Mouse (Mus musculus): Measurements from ENCODE around the gene Pld1. TPM values are rescaled to one million over a fixed set of nuclear protein-coding genes. Genes with fewer than 3 reads are reported as not detected.

Gene Pld1
- 10 to 100 TPM; 16.0 to 19.2 TPM for total RNA-seq (2021)
- long read RNA-seq, experiment 1, partial matches to known transcripts, result 1 of 1 reads
- long read RNA-seq, experiment 1, other reads (novel, unspliced or antisense), result 0 of 1 reads
- long read RNA-seq, experiment 2, partial matches to known transcripts, result 2 of 3 reads
- long read RNA-seq, experiment 2, other reads (novel, unspliced or antisense), result 1 of 3 reads

GRCm38 (mm10) chr3:27938381-27939323 lies at the start of gene Pld1:
TSS of gene Pld1 (plus strand) at chr3:27938695.
- peak; percentile 91 for DNase-seq
- intact Hi-C loops (cut with DNase I), result loop anchor here (1.0 to 5.0 kb wide), 4 partner anchors 44 to 228 kb away; no protein-coding TSS in a partner anchor

DNA sequence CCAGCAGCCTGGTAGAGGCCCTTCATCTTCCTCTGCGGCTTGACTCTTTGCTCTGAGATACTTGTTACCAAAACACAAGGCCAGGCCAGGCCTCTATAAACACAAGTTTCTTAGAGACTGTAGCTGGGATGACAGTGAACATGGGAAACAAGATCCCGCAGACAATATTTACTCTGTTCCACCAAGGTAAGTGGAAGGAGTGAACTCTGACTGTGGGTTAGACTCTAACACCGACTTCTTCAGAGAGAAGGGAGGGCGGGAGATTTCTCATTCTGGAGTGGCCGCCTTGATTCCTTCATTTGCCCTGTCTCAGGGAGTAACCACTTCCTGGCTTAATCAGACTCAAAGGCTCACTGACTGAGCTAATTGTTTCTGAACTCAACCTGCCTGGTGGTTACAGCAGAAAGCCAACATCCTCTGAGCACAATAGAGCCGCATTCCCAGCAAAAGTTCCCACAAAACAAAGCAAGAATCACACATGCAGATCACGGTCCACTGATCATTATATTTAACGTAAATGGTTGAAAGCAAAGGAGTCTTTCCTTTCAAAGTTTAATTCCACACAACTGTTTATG lies 42.1 kb upstream of the Pld1 start, which contains the start of gene Tmem212:
Tmem212 (minus strand) TSS at position 51 of the 575 bp plus-strand sequence.
- DNase-seq, result no peak
- intact Hi-C loops (cut with DNase I), result no loop called here

DNA sequence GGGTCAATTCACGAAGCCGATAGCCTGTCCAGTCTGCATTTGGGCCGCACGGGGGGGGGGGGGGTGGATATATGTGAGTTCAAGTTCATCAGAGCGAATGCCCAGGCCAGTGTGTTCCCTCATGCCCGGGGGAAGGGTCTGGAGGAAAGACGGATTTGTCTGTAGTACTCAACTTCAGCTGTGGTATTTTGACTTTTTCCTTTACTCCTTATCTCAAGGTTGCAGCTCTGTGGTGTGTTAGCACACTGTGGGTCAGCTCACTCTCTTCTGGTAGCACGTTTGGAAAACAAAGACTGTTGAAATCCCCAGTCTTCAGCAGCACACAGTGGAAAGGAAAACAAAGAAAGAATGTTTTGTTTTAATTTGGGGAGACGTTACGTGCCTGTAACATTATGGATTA lies 40.3 kb upstream of the Pld1 start:
- intact Hi-C loops (cut with DNase I), result no loop called here
- no peak for DNase-seq

DNA sequence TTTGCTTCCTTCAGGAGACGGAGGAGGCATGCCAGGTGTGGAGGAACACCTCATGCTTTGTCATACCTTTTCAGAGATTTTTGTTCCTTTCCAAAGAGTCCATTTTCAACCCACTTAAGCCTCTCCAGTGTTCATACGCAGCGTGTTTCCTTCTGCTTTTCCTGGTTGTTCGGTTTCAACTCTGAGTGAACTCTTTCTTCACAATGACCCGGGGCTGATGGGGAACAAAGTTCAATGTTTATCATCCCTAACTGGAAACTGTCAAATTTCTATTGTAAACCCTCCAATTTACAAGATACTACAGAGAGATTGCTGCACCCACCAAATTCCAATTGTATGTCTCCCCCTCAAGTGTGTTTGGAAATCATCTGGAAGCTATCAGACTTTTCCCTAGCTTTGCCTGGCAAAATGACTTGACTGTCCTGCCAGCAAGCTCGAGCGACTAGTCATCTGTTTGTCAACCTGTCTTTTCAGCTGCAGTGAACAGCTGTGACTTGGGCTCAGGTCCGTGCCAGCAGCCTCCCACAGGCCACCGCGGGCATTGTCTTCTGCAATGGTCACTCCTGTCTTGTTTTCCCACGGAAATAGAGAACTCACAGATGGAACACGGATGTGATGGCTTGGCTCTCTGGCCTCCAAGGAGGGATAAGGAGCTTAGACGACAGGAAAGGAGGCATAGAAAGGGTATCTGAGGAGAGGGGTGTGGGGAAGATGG lies 39.3 kb upstream of the Pld1 start:
- intact Hi-C loops (cut with DNase I), result no loop called here
- peak; percentile 73 to 76 for DNase-seq

DNA sequence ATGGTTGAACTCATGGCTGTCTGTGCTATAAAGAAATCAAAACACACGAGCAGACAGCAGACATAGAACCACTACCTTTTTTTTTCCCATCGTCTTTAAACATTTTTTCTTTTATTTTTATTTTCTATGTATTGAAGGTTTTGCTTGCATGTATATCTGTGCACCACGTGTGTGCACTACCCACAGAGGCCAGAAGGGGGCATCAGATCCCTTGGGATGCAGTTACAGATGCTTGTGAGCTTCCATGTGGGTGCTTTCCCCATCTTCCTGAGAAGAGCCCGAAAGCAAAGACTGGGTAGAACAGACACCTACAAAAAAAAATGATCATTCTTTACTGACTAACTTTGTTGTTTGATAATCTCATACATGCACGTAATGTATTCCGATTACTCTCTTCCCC lies 36.6 kb upstream of the Pld1 start:
- intact Hi-C loops (cut with DNase I), result no loop called here
- no peak for DNase-seq

- intact Hi-C loops (cut with DNase I), result no loop called here
- DNase-seq, result peak; percentile 37 to 56
These were observed 33.7 kb upstream of the Pld1 start for GRCm38 (mm10) chr3:27904659-27905330.

- DNase-seq, result no peak
- intact Hi-C loops (cut with DNase I), result no loop called here
These were observed 31.8 kb upstream of the Pld1 start for GRCm38 (mm10) chr3:27906647-27907209.

DNA sequence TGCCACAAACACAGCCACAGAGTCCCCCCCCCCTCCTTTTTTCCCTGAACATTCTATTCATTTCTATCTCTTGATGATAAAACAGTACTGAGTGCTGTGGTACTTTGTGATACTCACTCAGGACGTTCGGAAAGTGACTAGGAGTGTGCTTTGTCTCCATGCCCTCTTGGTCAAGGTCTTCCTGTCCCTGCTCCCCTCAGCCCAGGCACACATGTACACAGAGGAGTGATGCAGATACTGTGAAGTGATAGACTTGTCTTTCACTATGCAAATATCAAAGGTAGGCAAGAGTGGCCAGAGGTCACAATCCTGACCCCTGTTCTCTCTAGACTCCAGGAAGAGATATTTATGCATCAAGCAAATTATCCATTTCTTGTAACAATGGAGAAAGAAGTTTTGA lies 31.2 kb upstream of the Pld1 start:
- no peak for DNase-seq
- intact Hi-C loops (cut with DNase I), result no loop called here

DNA sequence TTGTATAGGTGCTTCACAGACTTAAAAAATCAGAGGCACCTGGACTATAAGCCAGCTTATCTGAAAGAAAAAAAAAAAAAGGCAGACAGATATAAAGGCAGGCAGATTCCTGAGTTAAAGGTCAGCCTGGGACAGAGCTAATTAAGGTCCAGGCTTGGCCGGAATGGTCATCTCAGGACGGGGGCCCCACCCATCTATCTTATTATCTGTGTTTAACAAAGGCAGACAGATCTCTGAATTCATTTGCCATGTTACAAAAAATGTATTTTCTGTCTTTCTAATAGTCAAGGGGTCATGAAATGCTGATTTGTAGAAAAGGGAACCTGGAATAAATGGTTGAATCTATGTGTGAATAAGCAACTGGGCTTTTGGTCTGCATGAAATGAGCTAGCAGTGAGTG lies 30.2 kb upstream of the Pld1 start:
- DNase-seq, result no peak
- intact Hi-C loops (cut with DNase I), result no loop called here

GRCm38 (mm10) chr3:27909016-27909415 lies 29.5 kb upstream of the Pld1 start:
- intact Hi-C loops (cut with DNase I), result no loop called here

DNA sequence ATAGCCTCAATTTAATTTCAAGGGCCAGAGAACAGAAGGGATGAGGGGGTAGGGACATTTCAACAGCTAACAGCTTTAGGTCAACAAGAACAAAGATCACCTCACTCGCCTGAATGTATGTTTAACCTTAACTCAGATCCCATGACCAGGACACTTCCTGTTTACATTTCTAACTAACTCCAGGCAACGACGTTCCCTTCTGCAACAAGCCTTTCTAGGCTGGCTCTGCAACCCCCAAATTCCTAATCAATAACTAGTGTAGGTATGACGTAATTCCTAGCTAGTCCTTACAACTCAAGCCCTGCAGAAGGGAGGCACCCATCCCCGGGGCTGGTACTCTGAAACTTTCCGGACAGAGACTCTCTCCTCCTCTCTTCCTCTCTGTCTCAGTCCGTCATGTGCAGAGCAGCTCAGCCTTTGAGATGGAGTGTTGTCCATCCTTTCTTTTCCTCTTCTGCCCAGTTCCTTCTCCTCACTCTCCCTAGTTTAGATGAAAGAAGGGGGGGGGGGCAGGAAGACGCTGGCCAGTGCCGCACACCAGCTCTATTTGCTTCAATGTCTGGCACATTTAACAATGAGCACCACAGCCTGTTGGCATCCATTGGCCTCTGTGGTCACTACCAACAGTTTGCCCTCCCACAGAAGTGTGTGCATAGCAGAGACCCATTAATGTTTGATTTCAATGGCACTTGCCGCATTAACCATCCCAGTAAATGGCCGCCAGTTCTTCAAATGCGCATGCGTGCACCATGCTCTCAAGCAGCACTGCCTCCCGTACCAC lies 19.6 kb upstream of the Pld1 start:
- intact Hi-C loops (cut with DNase I), result no loop called here
- DNase-seq, result no peak

More at GRCm38 (mm10) chr3:27909016-27909415, 29.5 kb upstream of the Pld1 start:
- no peak for DNase-seq

DNA sequence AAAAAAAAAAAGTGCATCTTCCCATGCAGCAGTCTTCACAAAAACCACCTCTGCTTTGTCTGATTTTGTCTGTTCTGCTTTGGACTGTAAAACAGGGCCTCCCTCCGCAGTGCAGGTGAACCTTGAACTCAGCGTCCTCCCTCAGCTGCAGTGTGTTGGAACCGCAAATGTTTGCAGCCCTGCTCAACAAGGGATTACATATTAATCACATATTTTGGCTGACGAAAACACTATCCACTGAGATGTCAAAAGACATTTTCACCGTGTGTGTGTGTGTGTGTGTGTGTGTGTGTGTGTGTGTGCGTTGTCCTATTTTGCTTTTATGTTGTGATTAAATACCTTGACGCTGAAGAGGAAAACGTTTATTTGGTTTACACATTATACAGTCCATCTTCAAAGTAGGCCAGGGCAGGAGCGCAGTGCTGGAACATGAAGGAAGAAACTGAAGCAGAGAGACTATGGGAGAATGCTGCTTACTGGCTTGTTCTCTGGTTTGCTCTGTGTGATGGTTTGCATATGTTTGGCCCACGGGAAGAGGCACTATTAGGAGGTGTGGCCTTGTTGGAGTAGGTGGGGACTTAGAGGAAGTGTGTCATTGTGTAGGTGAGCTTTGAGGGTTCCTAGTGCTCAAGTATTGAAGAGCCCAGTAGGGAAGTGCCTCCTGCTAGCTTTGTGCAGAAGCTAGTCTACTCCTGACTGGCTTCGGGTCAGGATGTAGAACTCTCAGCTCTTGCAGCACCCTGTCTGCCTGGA lies 17.1 kb upstream of the Pld1 start:
- no peak for DNase-seq
- intact Hi-C loops (cut with DNase I), result no loop called here

- intact Hi-C loops (cut with DNase I), result no loop called here
- DNase-seq, result no peak
These were observed 14.5 kb upstream of the Pld1 start for GRCm38 (mm10) chr3:27924037-27924436.

GRCm38 (mm10) chr3:27929219-27929618 lies 9.3 kb upstream of the Pld1 start:
- DNase-seq, result no peak
- intact Hi-C loops (cut with DNase I), result no loop called here

DNA sequence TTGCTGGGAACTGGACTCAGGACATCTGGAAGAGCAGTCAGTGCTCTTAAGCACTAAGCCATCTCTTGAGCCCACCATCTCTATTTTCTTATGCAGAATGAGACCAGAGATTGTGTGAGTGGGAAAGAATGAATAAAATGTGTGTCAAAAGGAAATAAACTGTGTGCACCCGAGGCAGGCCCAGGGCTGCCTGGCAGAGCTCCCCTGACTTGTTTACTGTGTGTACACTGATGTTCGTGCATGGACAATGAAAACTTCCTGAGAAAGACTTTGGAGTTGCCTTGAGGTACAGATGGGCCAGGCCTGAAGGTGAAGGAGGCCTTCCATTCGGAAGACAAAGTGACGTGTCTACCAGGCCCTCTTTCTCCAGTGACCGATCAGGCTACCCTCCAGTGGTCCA lies 6.1 kb upstream of the Pld1 start:
- intact Hi-C loops (cut with DNase I), result no loop called here
- no peak for DNase-seq

- intact Hi-C loops (cut with DNase I), result loop anchor here (5.0 kb wide), 2 partner anchors 47 to 172 kb away; no protein-coding TSS in a partner anchor
- DNase-seq, result no peak
These were observed 2.9 kb upstream of the Pld1 start for GRCm38 (mm10) chr3:27935644-27936043.

- intact Hi-C loops (cut with DNase I), result loop anchor here (5.0 kb wide), 2 partner anchors 46 to 171 kb away; no protein-coding TSS in a partner anchor
- no peak for DNase-seq
These were observed 1.8 kb upstream of the Pld1 start for GRCm38 (mm10) chr3:27936731-27937130.

Measured in heart, postnatal 14 days (tissue).